Mouse (Mus musculus) hindbrain, embryonic 11.5 days (tissue): ENCODE results near the gene Tmem219. TPM values are rescaled to one million over a fixed set of nuclear protein-coding genes. Genes with fewer than 3 reads are reported as not detected.

Source experiments
- ATAC-seq: fragments of 200-750 bp; cut with Nextera tagmentation; 2 replicates; pipeline ENCODE4 v1.8.0; 2017; ENCODE audit warnings: mild to moderate bottlenecking, moderate TSS enrichment, moderate library complexity; ENCODE audit not compliant: low FRiP score
- DNase-seq: peaks from one replicate; pipeline ENCODE4 v3.0.0-alpha.2; 2015; ENCODE audit warnings: low spot score
- H3K27ac ChIP-seq: fragments of 300-500 bp; sonication (generic); 2 replicates; pipeline ENCODE4 v1.5.1; 2014; ENCODE audit warnings: mild to moderate bottlenecking, low read depth, low read length
- H3K27me3 ChIP-seq: fragments of 300-500 bp; sonication (generic); 2 replicates; pipeline ENCODE4 v1.6.1; 2014; ENCODE audit warnings: mild to moderate bottlenecking, low read length, moderate library complexity, mixed read lengths; ENCODE audit not compliant: control insufficient read depth, insufficient read depth
- H3K36me3 ChIP-seq: fragments of 300-500 bp; sonication (generic); 2 replicates; pipeline ENCODE4 v1.6.1; 2014; ENCODE audit warnings: mild to moderate bottlenecking, low read length, moderate library complexity, mixed read lengths; ENCODE audit not compliant: control insufficient read depth, insufficient read depth
- H3K4me1 ChIP-seq: fragments of 300-500 bp; sonication (generic); replicated peaks from 2 replicates; pipeline ENCODE4 v1.6.1; 2014; ENCODE audit warnings: low read length, mixed read lengths; ENCODE audit not compliant: control insufficient read depth, insufficient read depth
- H3K4me2 ChIP-seq: fragments of 300-500 bp; sonication (generic); replicated peaks from 2 replicates; pipeline ENCODE4 v1.6.1; 2014; ENCODE audit warnings: mild to moderate bottlenecking, low read depth, low read length
- H3K4me3 ChIP-seq: fragments of 300-500 bp; sonication (generic); 2 replicates; pipeline ENCODE4 v1.5.1; 2014; ENCODE audit warnings: low read depth, low read length
- H3K9ac ChIP-seq: fragments of 300-500 bp; sonication (generic); 2 replicates; pipeline ENCODE4 v1.6.1; 2014; ENCODE audit warnings: low read depth, low read length
- H3K9me3 ChIP-seq: fragments of 300-500 bp; sonication (generic); 2 replicates; pipeline ENCODE4 v1.6.1; 2016; ENCODE audit warnings: low read length; ENCODE audit not compliant: control insufficient read depth
- whole genome bisulfite sequencing: fragments of 180-500 bp; shearing (Covaris S2); extraction: QIAGEN DNeasy Blood & Tissue Kit; methylation state at CpG from one replicate; pipeline ENCODE4 v1.1.7; 2014; 5-methylcytosine and 5-hydroxymethylcytosine counted together
- polyA plus RNA-seq: library from polyadenylated mRNA; unstranded; fragments of >200 nt; fragmentation: Nextera tagmentation; extraction: Ambion mirVana; gene quantifications from 2 replicates; pipeline ENCODE4 v1.2.1, GENCODE M21; 2014

Tmem219 gene
- polyA plus RNA-seq, 1 experiment from 2014 or later: 28.6 TPM

- H3K27me3 ChIP-seq: peaks cover 20% of the 10 kb centered on the region
- peak overlapping the region; percentile 46 for H3K4me3 ChIP-seq
- DNase-seq: no peak
- ATAC-seq: no peak
- H3K9ac ChIP-seq: peak overlapping the region; percentile 47
- 19% methylated on average over 4 of the region's 4 CpGs for WGBS
- peak overlapping the region; percentile 97 for H3K4me2 ChIP-seq
- no peaks in the 10 kb centered on the region for H3K9me3 ChIP-seq
- no peaks in the 10 kb centered on the region for H3K36me3 ChIP-seq
- H3K27ac ChIP-seq: no peak overlapping the region
- no peaks in the 10 kb centered on the region for H3K4me1 ChIP-seq
Measured at GRCm38 (mm10) chr7:126951741-126952140, 29.0 kb upstream of the Tmem219 start.

GRCm38 (mm10) chr7:126950647-126951615 lies 28.2 kb upstream of the Tmem219 start:
- Histone ChIP-seq H3K4me1 (no peaks in the 10 kb centered on the region), H3K27me3 (peaks cover 20% of the 10 kb centered on the region), H3K9ac (peak overlapping the region; percentile 55), H3K9me3 (no peaks in the 10 kb centered on the region), H3K36me3 (no peaks in the 10 kb centered on the region), H3K4me2 (peak overlapping the region; percentile 97), H3K27ac (peak overlapping the region; percentile 82), H3K4me3 (peak overlapping the region; percentile 46)
- DNase-seq (no peak), ATAC-seq (no peak)
- 5% methylated on average over 26 of the region's 26 CpGs for WGBS

GRCm38 (mm10) chr7:126949793-126950646 lies 27.3 kb upstream of the Tmem219 start, which contains the start of gene Sez6l2:
Sez6l2 (plus strand) TSS chr7:126950563.
- ATAC-seq: peak; percentile 89
- H3K27me3 ChIP-seq: peaks cover 20% of the 10 kb centered on the region
- peak; percentile 90 for DNase-seq
- H3K4me2 ChIP-seq: peak within 1 kb of the TSS; percentile 97
- H3K9ac ChIP-seq: peak within 1 kb of the TSS; percentile 55
- no peaks in the 10 kb centered on the region for H3K4me1 ChIP-seq
- peak within 1 kb of the TSS; percentile 46 for H3K4me3 ChIP-seq
- no peaks in the 10 kb centered on the region for H3K9me3 ChIP-seq
- H3K27ac ChIP-seq: peak within 1 kb of the TSS; percentile 82
- WGBS: under 1% methylated on average over 38 of the region's 42 CpGs
- H3K36me3 ChIP-seq: no peaks in the 10 kb centered on the region

GRCm38 (mm10) chr7:126949403-126949792 lies 26.7 kb upstream of the Tmem219 start, which contains the start of gene Asphd1:
Asphd1 (minus strand) TSS chr7:126949582.
- ATAC-seq: peak; percentile 76
- Histone ChIP-seq H3K4me3 (peak within 1 kb of the TSS; percentile 46), H3K36me3 (no peaks in the 10 kb centered on the region), H3K9ac (peak within 1 kb of the TSS; percentile 55), H3K4me2 (peak within 1 kb of the TSS; percentile 97), H3K27ac (peak within 1 kb of the TSS; percentile 82), H3K9me3 (no peaks in the 10 kb centered on the region), H3K4me1 (no peaks in the 10 kb centered on the region), H3K27me3 (peaks cover 20% of the 10 kb centered on the region)
- no peak for DNase-seq
- under 1% methylated on average over 18 of the region's 21 CpGs for WGBS

GRCm38 (mm10) chr7:126948626-126949025 lies 25.9 kb upstream of the Tmem219 start:
- Histone ChIP-seq H3K36me3 (no peaks in the 10 kb centered on the region), H3K4me1 (no peaks in the 10 kb centered on the region), H3K27ac (0 out of 2 replicates have a peak overlapping the region, but pooled peaks have one; percentile 17), H3K4me2 (0 out of 2 replicates have a peak overlapping the region, but pooled peaks have one; percentile 5), H3K4me3 (peak overlapping the region; percentile 10; the same call in 1 of the 2 replicates), H3K9ac (0 out of 2 replicates have a peak overlapping the region, but pooled peaks have one; percentile 19), H3K27me3 (peaks cover 20% of the 10 kb centered on the region), H3K9me3 (no peaks in the 10 kb centered on the region)
- WGBS: 69% methylated on average over 8 of the region's 10 CpGs
- no peak for ATAC-seq
- no peak for DNase-seq

GRCm38 (mm10) chr7:126946530-126946929 lies 23.8 kb upstream of the Tmem219 start:
- H3K4me2 ChIP-seq: no peak overlapping the region
- 47% methylated on average over 3 of the region's 3 CpGs for WGBS
- DNase-seq: peak; percentile 48

GRCm38 (mm10) chr7:126941801-126942200 lies 19.1 kb upstream of the Tmem219 start:
- H3K27me3 ChIP-seq: no peaks in the 10 kb centered on the region
- no peak overlapping the region for H3K4me3 ChIP-seq
- H3K9me3 ChIP-seq: no peaks in the 10 kb centered on the region
- ATAC-seq (no peak), DNase-seq (no peak)
- 62% methylated on average over 5 of the region's 5 CpGs for WGBS
- no peak overlapping the region for H3K27ac ChIP-seq
- H3K4me2 ChIP-seq: no peak overlapping the region
- no peak overlapping the region for H3K9ac ChIP-seq
- H3K4me1 ChIP-seq: peaks cover 4% of the 10 kb centered on the region; the same call in 1 of the 2 replicates
- 0 out of 2 replicates have a peak, but pooled peaks cover 1% of the 10 kb centered on the region for H3K36me3 ChIP-seq

More at GRCm38 (mm10) chr7:126946530-126946929, 23.8 kb upstream of the Tmem219 start:
- H3K4me3 ChIP-seq: no peak overlapping the region
- no peak overlapping the region for H3K9ac ChIP-seq
- ATAC-seq: no peak
- no peak overlapping the region for H3K27ac ChIP-seq
- H3K36me3 ChIP-seq: no peaks in the 10 kb centered on the region
- H3K27me3 ChIP-seq: peaks cover 15% of the 10 kb centered on the region
- no peaks in the 10 kb centered on the region for H3K9me3 ChIP-seq
- peaks cover 4% of the 10 kb centered on the region; the same call in 1 of the 2 replicates for H3K4me1 ChIP-seq

GRCm38 (mm10) chr7:126941171-126941570 lies 18.5 kb upstream of the Tmem219 start:
- ATAC-seq (no peak), DNase-seq (no peak)
- Histone ChIP-seq H3K27me3 (no peaks in the 10 kb centered on the region), H3K27ac (no peak overlapping the region), H3K4me3 (no peak overlapping the region), H3K4me1 (peaks cover 4% of the 10 kb centered on the region; the same call in 1 of the 2 replicates), H3K36me3 (0 out of 2 replicates have a peak, but pooled peaks cover 3% of the 10 kb centered on the region), H3K9me3 (no peaks in the 10 kb centered on the region), H3K4me2 (no peak overlapping the region), H3K9ac (no peak overlapping the region)
- 60% methylated on average over 6 of the region's 6 CpGs for WGBS
